Mouse (Mus musculus) thymus, postnatal 4 days (tissue): ENCODE data around the gene 4930518I15Rik.
"Not testable (repeated sequence)": the region's sequence is repeated elsewhere in the genome, so short reads cannot be mapped to it uniquely, and the experiment has no call there.

Source experiments
- DNase-seq: peaks from one replicate; pipeline ENCODE4 v3.0.0; 2021

The 4930518I15Rik gene

DNA sequence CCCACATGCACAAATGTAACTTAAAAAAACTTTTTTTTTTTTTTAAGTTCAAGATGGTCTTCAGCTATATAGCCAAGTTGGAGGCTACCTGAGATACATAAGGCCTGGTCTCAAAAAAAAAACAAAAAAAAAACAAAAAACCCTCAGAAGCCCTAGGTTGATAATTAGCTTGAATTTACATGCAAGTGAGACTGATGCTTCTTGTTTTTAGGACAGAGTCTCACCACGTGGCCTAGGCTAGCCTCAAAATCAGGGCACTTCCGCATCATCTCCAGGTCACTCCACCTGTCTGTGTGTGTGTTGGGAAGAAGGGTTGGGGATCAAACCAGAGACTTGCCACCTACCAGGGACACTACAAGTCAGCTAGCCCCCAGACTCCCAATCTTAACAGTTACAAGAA lies at the start of gene 4930518I15Rik:
Gene 4930518I15Rik, minus strand, starts transcription at position 112 of the 400 bp plus-strand sequence.
- DNase-seq, result no peak

- DNase-seq, result not testable (repeated sequence)
These were observed 48.2 kb upstream of the 4930518I15Rik start for GRCm38 (mm10) chr2:156905931-156906330.

DNA sequence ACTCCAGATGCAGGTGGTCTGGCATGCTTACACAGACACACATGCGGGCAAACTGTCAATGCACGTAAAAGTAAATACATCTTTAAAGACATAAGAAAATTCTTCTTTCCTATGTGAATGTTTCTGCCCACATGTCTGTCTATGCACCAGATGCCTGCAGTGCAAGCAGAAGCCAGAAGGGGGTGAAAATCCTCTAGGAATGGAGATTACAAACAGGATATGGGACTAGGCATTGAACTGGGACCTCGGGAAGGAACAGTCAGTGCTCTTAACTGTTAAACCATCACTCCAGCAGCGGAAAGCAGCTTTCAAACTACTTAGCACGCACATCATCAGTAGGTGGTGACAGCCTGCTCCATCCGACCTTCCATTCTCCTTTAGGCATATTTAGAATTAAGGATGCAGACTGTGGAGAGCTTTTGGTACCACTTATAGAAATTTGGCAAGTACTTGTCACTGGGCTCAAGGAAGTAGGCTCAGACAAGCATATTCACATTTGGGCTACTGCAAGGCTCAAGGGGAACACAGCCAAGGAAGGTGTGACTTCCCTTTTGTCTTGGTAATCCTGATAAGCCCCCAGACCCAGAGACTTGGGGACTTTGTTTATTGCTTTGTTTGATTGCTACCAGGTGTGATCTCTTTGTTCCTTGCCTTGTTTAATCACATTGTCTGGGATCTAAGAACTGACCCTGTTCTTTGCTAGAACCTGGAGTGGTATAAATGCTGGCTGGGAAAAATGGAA lies 47.4 kb upstream of the 4930518I15Rik start:
- no peak for DNase-seq

GRCm38 (mm10) chr2:156903367-156903766 lies 45.6 kb upstream of the 4930518I15Rik start:
- no peak for DNase-seq

- not testable (repeated sequence) for DNase-seq
These were observed 44.7 kb upstream of the 4930518I15Rik start for GRCm38 (mm10) chr2:156902411-156902810.

DNA sequence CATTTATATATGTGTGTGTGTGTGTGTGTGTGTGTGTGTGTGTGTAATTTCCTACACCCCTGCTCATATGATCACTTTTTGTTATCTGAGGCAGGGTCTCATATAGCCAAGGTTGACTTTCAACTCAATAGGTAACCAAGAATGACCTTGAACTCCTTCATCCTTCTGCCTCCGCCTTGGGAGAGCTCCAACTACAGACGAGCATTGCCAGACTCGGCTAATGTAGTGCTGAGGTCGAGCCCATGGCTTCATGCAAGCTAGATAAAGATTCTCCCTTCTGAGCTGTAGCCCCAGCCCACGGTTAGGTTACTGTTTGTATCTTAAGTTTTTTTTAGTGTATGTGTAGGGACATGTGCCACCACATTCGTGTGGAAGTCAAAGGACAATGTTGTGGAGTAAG lies 44.1 kb upstream of the 4930518I15Rik start:
- no peak for DNase-seq

- no peak for DNase-seq
These were observed 43.6 kb upstream of the 4930518I15Rik start for GRCm38 (mm10) chr2:156901344-156901743.

GRCm38 (mm10) chr2:156899184-156899583 lies 41.4 kb upstream of the 4930518I15Rik start:
- DNase-seq, result no peak

- no peak for DNase-seq
These were observed 40.6 kb upstream of the 4930518I15Rik start for GRCm38 (mm10) chr2:156898374-156898773.

GRCm38 (mm10) chr2:156897034-156897433 lies 39.3 kb upstream of the 4930518I15Rik start:
- DNase-seq, result no peak

DNA sequence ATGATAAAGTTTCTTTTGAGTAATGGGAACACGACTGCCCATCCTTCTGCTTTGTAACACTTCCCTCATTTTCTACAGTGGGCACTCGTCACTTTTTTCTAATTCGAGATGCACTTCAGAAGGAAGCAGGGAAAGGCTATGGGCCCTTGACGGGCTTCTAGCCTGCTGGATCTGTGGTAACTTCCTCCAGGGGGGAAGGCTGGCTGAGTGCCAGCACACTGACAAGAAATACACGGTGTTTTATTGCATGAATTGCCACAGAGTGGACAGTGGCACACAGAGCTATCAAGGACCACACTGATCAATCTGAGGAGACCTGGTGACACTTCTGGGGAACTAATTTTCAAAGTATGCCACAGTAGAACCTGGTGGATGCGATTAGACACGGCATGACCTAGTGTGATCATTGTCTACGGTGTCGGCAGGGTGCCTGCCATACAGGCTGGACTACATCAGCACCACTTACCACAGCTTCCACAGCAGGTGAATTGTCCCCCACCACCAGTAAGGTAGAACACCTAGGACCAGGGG lies 38.7 kb upstream of the 4930518I15Rik start:
- DNase-seq, result no peak

DNA sequence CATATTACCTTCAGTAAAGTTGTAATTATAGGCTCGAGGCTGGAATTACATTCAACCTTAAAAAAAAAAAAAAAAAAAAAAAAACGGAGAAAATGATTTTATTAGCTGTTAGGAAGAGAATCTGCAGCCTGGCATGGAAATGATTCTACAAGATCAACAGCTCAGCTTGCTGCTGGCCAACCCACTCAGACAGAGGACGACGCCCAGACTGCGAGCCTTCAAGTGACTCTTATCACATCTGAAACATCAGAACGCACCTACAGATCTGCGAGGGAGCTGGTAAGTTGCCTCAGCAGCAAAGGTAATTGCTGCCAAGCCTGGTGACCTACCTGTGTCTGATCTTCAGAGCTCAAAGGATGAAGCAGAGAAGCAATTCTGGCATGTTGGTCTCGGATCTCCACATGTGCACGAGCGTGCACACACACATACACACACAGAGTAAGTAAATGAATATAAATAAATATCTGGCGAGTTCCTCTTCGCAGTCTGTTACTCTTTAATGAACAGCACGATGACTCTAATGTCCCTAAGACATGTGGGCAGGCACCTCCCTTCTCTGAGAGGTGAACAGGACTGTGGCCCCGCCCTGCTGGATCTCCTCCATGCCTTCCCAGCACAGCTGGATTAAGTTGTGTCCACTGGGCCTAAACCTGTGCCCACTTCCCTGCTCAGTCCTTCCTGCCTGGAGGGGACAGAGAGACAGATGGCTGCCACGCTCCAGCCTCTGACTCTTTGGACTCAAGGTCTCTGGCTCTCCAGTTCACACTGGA lies 36.9 kb upstream of the 4930518I15Rik start:
- DNase-seq, result no peak

- DNase-seq, result no peak
These were observed 35.1 kb upstream of the 4930518I15Rik start for GRCm38 (mm10) chr2:156892821-156893220.

DNA sequence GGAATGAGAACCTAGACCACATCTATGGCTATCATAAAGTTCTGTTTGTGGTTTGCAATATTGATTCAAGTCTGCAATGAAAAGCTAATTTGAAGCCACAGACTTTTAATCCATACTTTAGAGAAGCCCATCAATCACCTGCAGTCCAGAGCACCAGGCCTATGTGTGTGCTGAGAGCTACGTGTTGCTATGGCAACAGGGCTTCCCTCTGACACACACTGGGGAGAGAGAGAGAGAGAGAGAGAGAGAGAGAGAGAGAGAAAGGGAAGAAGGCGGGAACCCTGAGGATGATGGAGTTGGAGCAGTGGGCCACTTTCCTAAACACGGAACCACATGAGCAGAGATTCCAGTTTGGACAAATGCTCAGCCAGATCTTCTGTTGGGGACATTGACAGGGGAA lies 34.5 kb upstream of the 4930518I15Rik start:
- no peak for DNase-seq

DNA sequence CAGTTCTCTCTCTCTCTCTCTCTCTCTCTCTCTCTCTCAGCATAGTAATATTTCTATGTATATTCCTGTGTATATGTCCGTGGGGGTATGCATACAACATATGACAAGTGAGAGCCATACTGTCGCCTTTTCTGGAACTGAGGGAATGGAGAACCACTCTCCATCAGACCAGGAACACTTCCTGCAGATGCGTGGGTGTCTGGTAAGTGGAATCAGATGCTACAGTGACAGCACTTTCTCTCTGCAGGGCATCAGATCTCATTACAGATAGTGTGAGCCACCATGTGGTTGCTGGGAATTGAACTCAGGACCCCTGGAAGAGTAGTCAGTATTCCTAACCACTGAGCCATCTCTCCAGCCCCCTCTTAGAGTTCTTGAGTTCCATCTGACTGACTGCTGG lies 30.7 kb upstream of the 4930518I15Rik start:
- no peak for DNase-seq

DNA sequence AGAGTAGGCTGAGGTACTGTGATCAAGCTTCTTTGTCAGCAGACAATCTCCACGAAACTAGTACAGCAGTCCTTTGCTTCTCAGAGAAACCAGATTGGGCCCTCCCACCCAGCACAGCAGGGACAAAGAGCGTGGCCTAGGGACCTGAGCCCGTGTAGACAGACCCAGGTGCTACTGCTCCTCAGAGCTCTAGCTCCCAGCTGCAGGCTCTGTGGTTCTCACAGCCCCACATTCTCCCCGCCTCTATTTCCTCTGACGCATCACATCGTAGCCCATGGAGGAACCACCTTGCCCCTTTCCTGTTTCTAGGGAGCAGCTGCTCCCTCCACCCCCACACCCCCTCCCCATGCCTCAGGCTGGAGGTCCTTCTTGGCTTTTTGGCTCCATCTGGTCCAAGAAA lies 29.3 kb upstream of the 4930518I15Rik start, which contains the start of gene Sla2:
Gene Sla2, minus strand, starts transcription at position 176 of the 400 bp plus-strand sequence.
- peak; percentile 84 for DNase-seq

GRCm38 (mm10) chr2:156886084-156886631 lies 28.4 kb upstream of the 4930518I15Rik start:
- peak; percentile 60 for DNase-seq

DNA sequence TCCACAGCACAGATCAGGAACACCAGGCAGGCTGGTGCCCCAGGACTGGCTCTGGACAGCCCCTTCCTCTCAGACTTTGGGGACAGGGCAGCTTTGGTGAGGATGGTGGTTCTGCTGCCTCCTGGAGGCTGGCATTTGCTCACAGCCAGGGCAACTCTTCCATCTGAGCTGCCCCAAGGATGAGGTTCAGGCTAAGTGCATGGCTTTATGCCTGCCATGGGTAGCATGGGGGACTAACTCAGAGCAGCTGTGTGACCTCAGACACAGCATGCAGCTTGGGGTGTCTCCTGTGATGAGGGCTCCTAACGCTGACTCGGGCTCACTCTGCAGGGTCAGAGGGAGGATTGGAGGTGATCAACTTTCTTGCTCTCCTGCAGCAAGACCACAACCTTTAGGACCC lies 27.9 kb upstream of the 4930518I15Rik start:
- peak; percentile 47 for DNase-seq

- DNase-seq, result peak; percentile 41
These were observed 26.9 kb upstream of the 4930518I15Rik start for GRCm38 (mm10) chr2:156884396-156885211.

DNA sequence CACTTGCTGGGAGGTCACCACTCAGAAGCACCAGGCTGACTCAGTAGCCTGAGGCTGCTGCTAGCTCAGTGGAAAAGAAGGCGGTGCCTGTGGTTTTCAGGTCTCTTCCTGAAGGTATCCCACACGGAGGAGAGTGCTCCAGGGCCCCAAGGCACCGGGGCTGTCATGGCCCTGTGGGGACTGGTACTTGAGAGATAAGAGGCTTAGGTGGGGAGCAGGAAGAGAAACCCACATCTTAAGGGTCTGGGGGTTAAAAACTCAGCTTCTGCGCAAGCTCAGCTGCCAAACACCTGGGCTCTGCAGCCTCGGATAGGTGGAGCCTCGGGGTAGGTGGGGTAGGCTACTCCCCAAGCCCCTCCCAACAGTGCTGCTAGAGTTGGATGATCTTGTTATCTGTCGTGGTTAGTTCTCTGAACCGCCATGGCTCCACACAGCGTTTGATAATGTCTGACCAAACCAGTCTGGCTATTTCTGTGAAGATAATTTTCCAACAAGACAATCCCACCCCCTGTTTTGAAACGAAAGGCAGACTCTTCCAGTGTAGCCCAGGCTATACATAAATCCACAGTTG lies 24.8 kb upstream of the 4930518I15Rik start:
- DNase-seq, result peak; percentile 84

- no peak for DNase-seq
These were observed 21.8 kb upstream of the 4930518I15Rik start for GRCm38 (mm10) chr2:156879541-156879940.

DNA sequence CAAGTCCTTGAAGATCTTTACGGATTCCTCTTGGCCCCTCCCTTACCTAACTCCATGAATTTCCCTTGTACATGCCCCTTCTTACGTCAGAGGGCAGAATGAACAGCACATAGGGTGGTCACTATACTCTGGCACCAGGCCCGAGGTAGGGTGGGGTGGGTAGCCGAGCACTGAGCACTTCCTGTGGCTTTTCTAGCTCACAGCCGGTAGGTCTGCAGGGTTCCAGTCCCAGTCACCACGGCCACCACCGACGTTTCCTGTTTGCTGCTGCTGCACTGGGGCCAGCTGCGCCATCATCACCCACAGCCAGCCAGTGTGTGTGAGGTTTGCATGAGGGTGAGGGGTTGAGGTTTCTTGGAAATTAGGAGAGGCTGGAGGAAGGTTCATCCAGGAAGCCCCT lies 20.0 kb upstream of the 4930518I15Rik start:
- peak; percentile 77 for DNase-seq
